ENCODE assay signal across 15 mouse cellular contexts in genomic region chr14:71530421-71530820, GRCm38 (mm10).
DNase-seq lines count a peak whose midpoint lies in the region; ATAC-seq and TF ChIP-seq lines count a peak whose summit lies in the region.
"Had no signal": no experiment of that assay in that cellular context is flagged by ENCODE, and none has a peak within 500 bp of the region (broad histone marks: within the 10 kb centered on the region; RNA-seq: fewer than 3 reads in every experiment).

No protein-coding gene starts in this region.

- no peak overlapping the region for H3K27ac ChIP-seq in kidney, postnatal 0 days
- no peak overlapping the region for H3K27ac ChIP-seq in midbrain, postnatal 0 days (ENCODE audit: low read depth, low read length)
- H3K27ac ChIP-seq in midbrain, embryonic 16.5 days (ENCODE audit: low read length), result no peak overlapping the region
- H3K27ac ChIP-seq: liver, embryonic 13.5 days; midbrain, embryonic 12.5 days had no signal

- peak; percentile 55 for TF ChIP-seq CTCF in kidney, postnatal 0 days (IDR thresholded peaks at IDR 0.05; ENCODE audit: low read depth)
- TF ChIP-seq CTCF in midbrain, postnatal 0 days (IDR thresholded peaks at IDR 0.05), result peak; percentile 54

- 72% methylated on average over 6 of the region's 6 CpGs for WGBS in kidney, postnatal 0 days
- 84% methylated on average over 6 of the region's 6 CpGs for WGBS in midbrain, postnatal 0 days
- WGBS in midbrain, embryonic 16.5 days, result 76% methylated on average over 6 of the region's 6 CpGs

- peak; percentile 18 to 24 for DNase-seq in cerebellum, postnatal 14 days
- DNase-seq in cerebellum, adult 11 months, result no peak
- peak; percentile 19 for DNase-seq in kidney, postnatal 0 days (ENCODE audit: low spot score)
- DNase-seq in kidney, postnatal 14 days, result no peak
- DNase-seq in midbrain, postnatal 0 days (ENCODE audit: low spot score), result no peak
- peak; percentile 12 for DNase-seq in retina, postnatal 1 day
- DNase-seq in natural killer cell, adult 2 months (ENCODE audit: low spot score in 2 of 2), result no peak
- DNase-seq: adrenal gland, adult 2 months; B cell, adult 2 months; cerebellum, adult 18-20 months; gastrocnemius, postnatal 14 days; liver, embryonic 13.5 days had no signal

- no peaks in the 10 kb centered on the region for H3K27me3 ChIP-seq in kidney, postnatal 0 days (ENCODE audit: insufficient read depth, low read length)
- no peaks in the 10 kb centered on the region for H3K27me3 ChIP-seq in midbrain, postnatal 0 days (ENCODE audit: insufficient read depth, low read length)
- H3K27me3 ChIP-seq in midbrain, embryonic 16.5 days (ENCODE audit: control insufficient read depth, insufficient read depth, low read depth, low read length), result no peaks in the 10 kb centered on the region
- H3K27me3 ChIP-seq: liver, embryonic 13.5 days; midbrain, embryonic 12.5 days had no signal

- no peak overlapping the region for H3K9ac ChIP-seq in kidney, postnatal 0 days (ENCODE audit: low read depth, low read length)
- H3K9ac ChIP-seq in midbrain, postnatal 0 days (replicated peaks; ENCODE audit: low read length, poor library complexity, severe bottlenecking), result no peak overlapping the region
- no peak overlapping the region for H3K9ac ChIP-seq in midbrain, embryonic 16.5 days (ENCODE audit: low read depth, low read length)
- H3K9ac ChIP-seq: liver, embryonic 13.5 days; midbrain, embryonic 12.5 days had no signal

- H3K36me3 ChIP-seq in kidney, postnatal 0 days (ENCODE audit: insufficient read depth, low read length), result no peaks in the 10 kb centered on the region
- H3K36me3 ChIP-seq in midbrain, postnatal 0 days (ENCODE audit: insufficient read depth, low read length), result no peaks in the 10 kb centered on the region
- no peaks in the 10 kb centered on the region for H3K36me3 ChIP-seq in midbrain, embryonic 16.5 days (ENCODE audit: control insufficient read depth, insufficient read depth, low read length)
- H3K36me3 ChIP-seq: liver, embryonic 13.5 days; midbrain, embryonic 12.5 days had no signal

- ATAC-seq in kidney, postnatal 0 days (replicated peaks; ENCODE audit: low FRiP score, low read depth), result no peak
- no peak for ATAC-seq in midbrain, postnatal 0 days (ENCODE audit: low FRiP score)
- ATAC-seq in midbrain, embryonic 16.5 days, result no peak

- H3K4me3 ChIP-seq in kidney, postnatal 0 days (replicated peaks; ENCODE audit: low read depth, low read length), result no peak overlapping the region
- no peak overlapping the region for H3K4me3 ChIP-seq in midbrain, postnatal 0 days (ENCODE audit: low read depth, low read length)
- H3K4me3 ChIP-seq in midbrain, embryonic 16.5 days (ENCODE audit: low read depth, low read length), result no peak overlapping the region
- H3K4me3 ChIP-seq: erythroblast, embryonic 14.5 days; liver, embryonic 13.5 days; midbrain, embryonic 12.5 days had no signal

- no peak overlapping the region for H3K4me2 ChIP-seq in kidney, postnatal 0 days (ENCODE audit: low read length)
- H3K4me2 ChIP-seq in midbrain, postnatal 0 days (ENCODE audit: low read depth, low read length, poor library complexity, severe bottlenecking), result no peak overlapping the region
- no peak overlapping the region for H3K4me2 ChIP-seq in midbrain, embryonic 16.5 days (ENCODE audit: low read length)
- H3K4me2 ChIP-seq: liver, embryonic 13.5 days; midbrain, embryonic 12.5 days had no signal

- H3K9me3 ChIP-seq in kidney, postnatal 0 days (replicated peaks; ENCODE audit: low read length), result no peaks in the 10 kb centered on the region
- no peaks in the 10 kb centered on the region for H3K9me3 ChIP-seq in midbrain, postnatal 0 days (ENCODE audit: low read length)
- no peaks in the 10 kb centered on the region for H3K9me3 ChIP-seq in midbrain, embryonic 16.5 days (replicated peaks; ENCODE audit: control insufficient read depth, low read length, poor library complexity, severe bottlenecking)
- H3K9me3 ChIP-seq: liver, embryonic 13.5 days; midbrain, embryonic 12.5 days had no signal

- H3K4me1 ChIP-seq in kidney, postnatal 0 days (replicated peaks; ENCODE audit: insufficient read depth, low read length), result no peaks in the 10 kb centered on the region
- H3K4me1 ChIP-seq in midbrain, postnatal 0 days (ENCODE audit: insufficient read depth, low read length), result no peaks in the 10 kb centered on the region
- H3K4me1 ChIP-seq in midbrain, embryonic 16.5 days (ENCODE audit: control insufficient read depth, insufficient read depth, low read length), result no peaks in the 10 kb centered on the region
- H3K4me1 ChIP-seq: liver, embryonic 13.5 days; midbrain, embryonic 12.5 days had no signal

Comparison
In these comparisons a context has a peak if more than half of its experiments do, and no peak if none do; other contexts are left out.
1. DNase-seq: peak in cerebellum, postnatal 14 days (2 of 2), kidney, postnatal 0 days (single experiment) and retina, postnatal 1 day (single experiment); none in cerebellum, adult 11 months (single experiment), kidney, postnatal 14 days (single experiment), midbrain, postnatal 0 days (single experiment) and natural killer cell, adult 2 months (0 of 2).